Comparison of ENCODE assay signal across 8 mouse cellular contexts in the genomic region with DNA sequence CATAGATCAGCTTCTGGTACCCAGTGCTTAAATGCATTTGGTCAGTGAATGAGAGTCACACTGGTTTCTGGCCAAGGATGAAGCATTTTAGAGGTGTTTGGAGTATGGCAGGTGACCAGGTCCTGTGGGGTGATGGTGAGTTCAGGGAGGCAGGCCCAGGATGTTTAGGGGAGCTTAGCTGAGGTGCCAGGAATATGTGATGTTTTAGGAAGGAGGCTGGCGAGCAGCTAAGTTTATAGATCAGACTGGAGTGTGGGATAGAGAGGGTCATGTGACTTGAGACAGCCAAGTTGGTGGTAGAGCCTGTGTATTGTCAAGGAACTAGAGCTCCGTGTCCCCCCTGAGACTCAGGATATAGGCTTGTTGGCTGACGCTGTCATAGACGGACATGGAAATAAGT. TPM values are rescaled to one million over a fixed set of nuclear protein-coding genes. Genes with fewer than 3 reads are reported as not detected.
DNase-seq lines count a peak whose midpoint lies in the region; ATAC-seq lines count a peak whose summit lies in the region.

No protein-coding gene starts in this region.

- H3K4me2 ChIP-seq in liver, embryonic 11.5 days: peak overlapping the region; percentile 90
- peak overlapping the region; percentile 84 for H3K4me2 ChIP-seq in embryonic facial prominence, embryonic 12.5 days (replicated peaks)
- peak overlapping the region; percentile 80 for H3K4me2 ChIP-seq in intestine, embryonic 14.5 days (ENCODE audit: low read length)
- peak overlapping the region; percentile 83 for H3K4me2 ChIP-seq in neural tube, embryonic 12.5 days (replicated peaks)

- H3K36me3 ChIP-seq in liver, embryonic 11.5 days (ENCODE audit: control insufficient read depth, insufficient read depth, low read length): 0 out of 2 replicates have a peak, but pooled peaks cover 3% of the 10 kb centered on the region
- H3K36me3 ChIP-seq in embryonic facial prominence, embryonic 12.5 days: peaks cover under 1% of the 10 kb centered on the region; the same call in 1 of the 2 replicates
- H3K36me3 ChIP-seq in intestine, embryonic 14.5 days (ENCODE audit: control insufficient read depth, insufficient read depth, low read length): 0 out of 2 replicates have a peak, but pooled peaks cover 7% of the 10 kb centered on the region
- peaks cover 9% of the 10 kb centered on the region for H3K36me3 ChIP-seq in neural tube, embryonic 12.5 days

- H3K4me3 ChIP-seq in liver, embryonic 11.5 days (ENCODE audit: low read depth, low read length): peak overlapping the region; percentile 99
- peak overlapping the region; percentile 82 for H3K4me3 ChIP-seq in embryonic facial prominence, embryonic 12.5 days
- peak overlapping the region; percentile 86 for H3K4me3 ChIP-seq in intestine, embryonic 14.5 days (ENCODE audit: low read depth, low read length)
- H3K4me3 ChIP-seq in neural tube, embryonic 12.5 days: peak overlapping the region; percentile 87

- no peaks in the 10 kb centered on the region for H3K9me3 ChIP-seq in liver, embryonic 11.5 days (ENCODE audit: control insufficient read depth, low read length)
- no peaks in the 10 kb centered on the region for H3K9me3 ChIP-seq in embryonic facial prominence, embryonic 12.5 days
- no peaks in the 10 kb centered on the region for H3K9me3 ChIP-seq in intestine, embryonic 14.5 days (ENCODE audit: control insufficient read depth, low read length)
- no peaks in the 10 kb centered on the region for H3K9me3 ChIP-seq in neural tube, embryonic 12.5 days

- H3K27ac ChIP-seq in liver, embryonic 11.5 days (ENCODE audit: low read depth, low read length): peak overlapping the region; percentile 97; the same call in 1 of the 2 replicates
- no peak overlapping the region for H3K27ac ChIP-seq in embryonic facial prominence, embryonic 12.5 days
- H3K27ac ChIP-seq in intestine, embryonic 14.5 days (ENCODE audit: low read depth): no peak overlapping the region
- no peak overlapping the region for H3K27ac ChIP-seq in neural tube, embryonic 12.5 days

- peak overlapping the region; percentile 94 for H3K9ac ChIP-seq in liver, embryonic 11.5 days (ENCODE audit: low read depth, low read length)
- no peak overlapping the region; the same call in 1 of the 2 replicates for H3K9ac ChIP-seq in embryonic facial prominence, embryonic 12.5 days
- peak overlapping the region; percentile 75 for H3K9ac ChIP-seq in intestine, embryonic 14.5 days (ENCODE audit: low read length)
- peak overlapping the region; percentile 84; the same call in 1 of the 2 replicates for H3K9ac ChIP-seq in neural tube, embryonic 12.5 days

- no peak for DNase-seq in liver, embryonic 11.5 days (ENCODE audit: low spot score)
- DNase-seq in liver: no peak
- DNase-seq in intestine, embryonic 14.5 days (ENCODE audit: low spot score): peak; percentile 59
- DNase-seq in right cerebral cortex, postnatal 25 days: no peak
- no peak for DNase-seq in cerebellum, adult 18-20 months

- H3K27me3 ChIP-seq in liver, embryonic 11.5 days (replicated peaks; ENCODE audit: control insufficient read depth, insufficient read depth, low read length): no peaks in the 10 kb centered on the region
- H3K27me3 ChIP-seq in embryonic facial prominence, embryonic 12.5 days: no peaks in the 10 kb centered on the region
- no peaks in the 10 kb centered on the region for H3K27me3 ChIP-seq in intestine, embryonic 14.5 days (replicated peaks; ENCODE audit: control insufficient read depth, insufficient read depth, low read length)
- H3K27me3 ChIP-seq in neural tube, embryonic 12.5 days (replicated peaks): no peaks in the 10 kb centered on the region

- H3K4me1 ChIP-seq in liver, embryonic 11.5 days (replicated peaks; ENCODE audit: control insufficient read depth, insufficient read depth, low read length): peaks cover 48% of the 10 kb centered on the region
- peaks cover 22% of the 10 kb centered on the region for H3K4me1 ChIP-seq in embryonic facial prominence, embryonic 12.5 days
- H3K4me1 ChIP-seq in intestine, embryonic 14.5 days (replicated peaks; ENCODE audit: control insufficient read depth, insufficient read depth, low read length): peaks cover 17% of the 10 kb centered on the region
- peaks cover 34% of the 10 kb centered on the region for H3K4me1 ChIP-seq in neural tube, embryonic 12.5 days

- ATAC-seq in liver, embryonic 11.5 days (replicated peaks; ENCODE audit: low FRiP score): no peak
- ATAC-seq in embryonic facial prominence, embryonic 12.5 days (ENCODE audit: insufficient number of reproducible peaks, insufficient read depth, low FRiP score, low TSS enrichment): no peak
- ATAC-seq in intestine, embryonic 14.5 days (replicated peaks; ENCODE audit: low FRiP score, low TSS enrichment, low read depth): no peak
- ATAC-seq in neural tube, embryonic 12.5 days (ENCODE audit: low FRiP score, low read depth): no peak
- no peak; the same call in 1 of the 2 replicates for ATAC-seq in frontal cortex, adult (ENCODE audit: low TSS enrichment)

- 45% methylated on average over 4 of the region's 4 CpGs for WGBS in liver, embryonic 11.5 days
- 64% methylated on average over 4 of the region's 4 CpGs for WGBS in embryonic facial prominence, embryonic 12.5 days
- WGBS in intestine, embryonic 14.5 days: 45% methylated on average over 4 of the region's 4 CpGs
- WGBS in neural tube, embryonic 12.5 days: 72% methylated on average over 4 of the region's 4 CpGs

RNA-seq across cellular contexts. Expression of a gene that starts 1.4 kb away (rescaled TPM):
- polyA plus RNA-seq in liver, embryonic 11.5 days (2014; fragmentation: Nextera tagmentation; extraction: Ambion mirVana): 22.5 and 26.1 TPM in 2 replicates
- polyA plus RNA-seq in embryonic facial prominence, embryonic 12.5 days (2016; fragmentation: Nextera tagmentation; extraction: Ambion mirVana): 18.5 and 20.5 TPM in 2 replicates
- 16.3 and 19.5 TPM in 2 replicates for polyA plus RNA-seq in intestine, embryonic 14.5 days (2014; fragmentation: Nextera tagmentation; extraction: Ambion mirVana)
- polyA plus RNA-seq in neural tube, embryonic 12.5 days (2016; fragmentation: Nextera tagmentation; extraction: Ambion mirVana): 18.7 and 18.9 TPM in 2 replicates
